Mouse (Mus musculus) stomach, postnatal 0 days (tissue): ENCODE measurements around the gene Clmp.

ENCODE experiments used
- CTCF ChIP-seq: IDR thresholded peaks from 2 replicates; pipeline ENCODE4 v1.5.1; 2016; ENCODE audit warnings: antibody characterized with exemption, low read depth, mild to moderate bottlenecking, moderate library complexity
- EP300 ChIP-seq: optimal IDR thresholded peaks from 2 replicates; pipeline ENCODE3; 2016; ENCODE audit warnings: antibody characterized with exemption

- TF ChIP-seq CTCF (no peak), EP300 (no peak)
Measured at GRCm38 (mm10) chr9:40817325-40818028, 131.7 kb downstream of the Clmp start.
